Mouse (Mus musculus) 3134 (cell line): Measurements from ENCODE around the gene Tent5b.

ENCODE experiments used
- DNase-seq: peaks from one replicate; pipeline ENCODE4 v3.0.0-alpha.2; 2011; ENCODE audit warnings: low spot score; ENCODE audit not compliant: insufficient read length; ENCODE audit errors: extremely low read depth

Tent5b gene

DNA sequence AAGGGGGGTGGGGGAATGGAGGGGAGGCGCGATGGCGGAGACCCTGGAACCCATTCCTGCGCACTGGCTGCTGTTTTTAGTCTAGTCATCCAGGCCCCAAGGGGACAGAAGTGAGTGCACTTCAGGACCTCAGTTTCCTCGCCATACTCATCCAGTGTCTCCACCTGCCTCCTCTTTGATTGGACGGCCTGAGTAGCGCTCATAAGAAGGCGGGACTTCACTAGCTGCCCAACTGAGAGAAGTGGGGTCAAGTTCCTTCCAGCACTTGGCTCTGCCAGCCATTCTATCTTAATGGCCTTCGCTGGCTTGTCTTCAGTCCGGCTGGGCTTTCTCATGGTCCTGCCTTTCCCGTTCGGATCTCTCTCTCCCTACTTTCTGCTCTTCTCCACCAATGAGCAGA lies 10.8 kb upstream of the Tent5b start:
- DNase-seq: no peak

DNA sequence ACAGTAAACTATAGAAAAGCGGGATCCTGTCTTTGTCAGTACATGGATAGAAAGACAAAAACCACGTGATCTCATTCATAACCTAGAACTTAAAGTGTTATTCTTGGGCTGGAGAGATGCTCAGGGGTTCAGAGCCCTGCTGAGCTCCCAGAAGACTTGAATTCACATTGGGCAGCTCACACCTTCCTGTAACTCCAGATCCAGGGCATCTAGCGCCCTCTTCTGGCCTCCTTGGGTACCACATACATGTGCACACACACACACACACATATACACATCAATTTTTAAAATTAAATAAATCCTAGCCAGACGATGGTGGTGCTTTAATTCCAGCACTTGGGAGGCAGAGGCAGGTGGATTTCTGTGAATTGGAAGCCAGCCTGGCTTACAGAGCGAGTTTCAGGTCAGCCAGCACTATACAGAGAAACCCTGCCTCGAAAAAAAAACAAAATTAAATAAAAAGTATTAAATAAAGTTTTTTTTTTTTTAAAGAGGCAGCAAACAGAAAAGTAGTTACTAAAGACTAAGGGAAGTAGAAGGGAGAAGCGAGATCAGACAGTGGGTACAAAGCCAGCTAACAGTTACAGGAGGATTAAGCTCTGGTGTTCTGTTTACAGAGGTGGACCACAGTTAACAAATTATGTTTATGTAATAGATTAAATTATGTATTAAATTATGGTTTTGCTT lies 8.7 kb upstream of the Tent5b start:
- DNase-seq: no peak

DNA sequence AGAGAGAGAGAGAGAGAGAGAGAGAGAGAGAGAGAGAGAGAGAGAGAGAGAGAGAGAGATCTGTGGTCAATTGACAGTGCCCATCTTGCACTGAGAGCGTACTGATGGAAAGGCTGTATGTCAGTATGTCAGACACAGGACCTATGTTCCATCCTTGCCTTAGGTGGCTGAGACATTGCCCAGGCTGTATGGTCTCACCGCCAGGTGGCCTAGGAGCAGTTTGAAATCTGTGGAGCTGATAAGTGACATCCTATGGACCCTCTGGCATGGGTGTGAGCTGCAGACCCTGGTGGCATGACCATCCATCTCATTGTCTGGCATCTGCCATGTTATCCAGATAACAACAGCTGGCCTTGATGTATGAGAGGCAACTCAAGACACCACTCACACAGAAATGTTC lies 6.1 kb upstream of the Tent5b start:
- no peak for DNase-seq

DNA sequence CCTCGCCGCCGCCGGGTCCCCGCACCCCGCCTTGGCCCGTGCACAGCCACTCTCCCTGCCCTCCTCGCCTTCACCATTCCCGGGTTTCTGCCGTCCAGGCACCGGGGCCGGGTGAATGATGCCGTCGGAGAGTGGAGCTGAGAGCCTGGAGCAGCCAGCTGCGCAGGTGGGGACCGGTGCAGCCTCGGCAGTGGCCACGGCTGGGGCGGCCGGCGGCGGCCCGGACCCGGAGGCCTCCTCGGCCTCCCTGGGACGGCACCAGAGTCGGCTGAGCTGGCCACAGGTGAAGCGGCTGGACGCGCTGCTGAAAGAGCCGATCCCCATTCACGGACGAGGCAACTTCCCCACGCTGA lies 229 bp downstream of the Tent5b start:
- DNase-seq: no peak

DNA sequence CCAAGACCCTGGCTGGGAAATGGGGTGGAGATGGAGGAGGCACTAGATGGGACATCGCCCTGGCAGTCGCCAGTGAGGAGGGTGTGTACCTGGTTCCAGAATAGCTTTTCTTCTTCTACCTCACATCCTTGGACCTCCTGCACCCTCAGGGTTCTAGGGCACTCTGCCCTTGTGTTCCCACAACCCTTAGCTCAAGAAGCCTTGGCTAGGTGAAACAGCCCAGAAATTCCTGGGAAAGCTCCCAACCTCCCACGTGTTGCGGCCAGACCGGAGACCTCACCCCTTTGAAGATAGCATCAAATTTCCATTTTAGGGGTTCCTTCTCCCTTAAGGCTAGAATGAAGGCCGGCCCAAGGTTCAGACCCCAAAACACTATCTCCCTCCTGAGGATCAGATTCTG lies 822 bp downstream of the Tent5b start:
- peak; percentile 49 for DNase-seq

DNA sequence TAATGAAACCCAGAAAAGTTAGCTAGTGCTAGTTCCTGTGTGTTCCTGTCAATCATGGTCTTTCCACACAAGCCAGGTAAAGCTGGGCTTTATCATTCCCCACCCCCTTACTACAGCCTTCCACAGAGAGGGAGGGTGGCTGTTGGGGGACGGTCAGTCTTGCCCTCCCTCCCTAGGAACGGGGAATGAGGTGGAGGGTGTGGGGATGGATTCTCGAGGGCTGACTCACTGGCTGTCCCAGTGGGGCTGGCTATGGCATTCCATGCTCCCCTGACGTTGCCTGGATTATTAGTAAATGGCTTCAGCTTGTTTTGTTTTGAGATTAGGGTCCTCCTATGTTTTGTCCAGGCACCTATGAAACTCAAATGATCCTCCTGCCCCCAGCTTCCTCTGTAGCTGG lies 1.6 kb downstream of the Tent5b start:
- DNase-seq: peak; percentile 70

DNA sequence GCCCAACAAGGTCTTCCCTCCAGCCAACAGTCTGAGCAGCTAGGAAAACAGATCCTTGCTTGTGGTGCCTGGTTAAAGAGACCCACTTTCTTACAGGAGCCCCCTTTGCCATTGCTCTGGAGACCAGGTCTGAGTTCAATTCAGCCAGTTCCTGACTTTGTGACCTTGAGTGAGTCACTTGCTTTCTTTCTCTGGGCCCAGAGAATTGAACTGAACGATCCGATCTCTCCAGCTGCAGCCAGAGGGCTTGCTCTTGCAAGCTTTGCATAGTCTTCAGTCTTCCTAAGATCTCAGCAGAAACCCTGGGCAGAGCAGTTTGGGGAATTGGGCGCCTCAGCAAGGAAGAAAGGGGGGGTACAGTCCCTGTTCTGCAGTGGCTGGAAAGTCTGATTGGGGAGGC lies 2.5 kb downstream of the Tent5b start:
- DNase-seq: no peak

DNA sequence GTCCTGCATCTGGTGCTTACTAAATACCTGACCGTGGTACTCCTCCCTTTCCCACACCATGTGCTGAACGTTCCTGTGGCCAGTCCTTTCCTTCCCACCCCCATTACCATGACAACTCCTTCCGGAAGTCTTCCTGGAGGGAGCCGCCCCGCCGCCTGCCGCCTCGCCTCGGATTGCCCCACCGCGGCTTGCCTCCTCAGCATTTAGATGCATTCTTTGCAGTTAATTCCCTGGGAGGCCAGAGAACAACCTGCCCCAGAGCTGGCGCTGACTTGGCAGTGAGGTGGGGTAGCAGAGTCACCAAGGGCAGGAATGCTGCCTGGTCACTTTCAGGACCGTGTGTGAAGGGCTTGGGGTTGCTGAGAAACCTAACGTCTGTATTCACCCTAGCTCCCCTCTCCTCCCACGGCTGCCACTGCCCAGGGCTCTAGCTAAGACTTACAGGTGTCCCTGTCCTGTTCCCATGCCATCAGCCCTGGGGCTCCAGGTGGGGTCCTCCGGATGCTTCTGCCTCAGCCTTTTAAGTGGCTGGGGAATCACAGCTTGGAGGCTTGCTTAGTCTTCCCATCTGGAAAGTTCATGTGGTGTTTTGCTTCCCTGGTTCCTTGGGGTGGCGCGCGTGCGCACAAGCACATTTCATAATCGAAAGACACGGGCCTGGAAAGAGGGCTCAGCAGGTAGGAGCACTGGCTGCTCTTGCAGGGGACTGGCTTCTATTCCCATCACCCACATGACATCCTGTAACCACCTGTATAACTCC lies 4.5 kb downstream of the Tent5b start:
- DNase-seq: no peak

DNA sequence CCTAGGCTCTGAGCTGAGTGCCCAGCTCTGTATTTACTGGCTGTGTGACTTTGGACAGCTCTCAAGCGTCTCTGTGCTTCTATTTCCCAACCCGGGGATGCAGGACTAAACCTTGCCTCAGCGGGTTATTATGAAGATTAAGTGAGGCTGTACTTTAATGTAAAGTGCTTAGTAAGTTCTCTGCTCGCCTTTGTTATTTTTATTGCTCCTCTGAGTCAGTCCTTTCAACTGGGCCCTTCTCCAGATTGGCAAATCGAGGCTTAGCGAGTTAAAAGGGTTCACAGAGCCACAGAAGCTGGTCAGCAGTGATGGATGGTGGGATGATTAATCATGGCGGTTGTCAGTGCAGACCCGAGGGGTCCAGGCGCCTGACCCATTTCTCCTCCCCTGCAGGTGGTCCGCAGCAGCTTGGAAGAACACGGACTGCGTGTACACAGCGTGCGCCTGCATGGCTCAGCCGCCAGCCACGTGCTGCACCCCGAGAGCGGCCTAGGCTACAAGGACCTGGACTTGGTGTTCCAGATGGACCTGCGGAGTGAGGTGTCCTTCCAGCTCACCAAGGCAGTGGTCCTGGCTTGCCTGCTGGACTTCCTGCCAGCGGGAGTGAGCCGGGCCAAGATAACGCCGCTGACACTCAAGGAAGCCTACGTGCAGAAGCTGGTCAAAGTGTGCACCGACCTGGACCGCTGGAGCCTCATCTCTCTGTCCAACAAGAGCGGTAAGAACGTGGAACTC lies 5.9 kb downstream of the Tent5b start:
- no peak for DNase-seq

DNA sequence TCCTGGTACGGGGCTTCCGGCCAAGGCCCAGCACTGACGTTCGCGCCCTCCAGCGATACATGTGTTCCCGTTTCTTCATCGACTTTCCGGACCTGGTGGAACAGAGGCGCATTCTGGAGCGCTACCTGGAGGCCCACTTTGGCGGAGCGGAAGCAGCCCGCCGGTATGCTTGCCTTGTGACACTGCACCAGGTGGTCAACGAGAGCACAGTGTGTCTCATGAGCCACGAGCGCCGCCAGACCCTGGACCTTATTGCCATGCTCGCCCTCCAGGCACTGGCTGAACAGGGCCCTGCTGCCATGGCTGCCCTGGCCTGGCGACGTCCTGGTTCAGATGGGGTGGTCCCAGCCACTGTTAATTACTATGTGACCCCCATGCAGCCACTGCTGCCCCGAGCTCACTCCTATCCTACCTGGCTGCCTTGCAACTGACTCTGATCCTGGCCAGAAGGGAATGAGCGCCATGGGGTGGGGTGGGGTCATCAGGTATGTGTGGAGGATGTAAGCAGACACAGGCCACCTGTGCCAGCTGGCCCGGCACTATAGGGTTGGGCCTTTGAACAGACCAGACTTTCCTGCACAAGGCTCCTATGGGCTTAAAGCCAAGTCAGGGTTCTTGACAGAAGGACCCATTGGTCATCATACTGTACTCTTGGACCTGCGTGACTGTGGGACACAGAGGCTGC lies 6.9 kb downstream of the Tent5b start:
- no peak for DNase-seq

DNA sequence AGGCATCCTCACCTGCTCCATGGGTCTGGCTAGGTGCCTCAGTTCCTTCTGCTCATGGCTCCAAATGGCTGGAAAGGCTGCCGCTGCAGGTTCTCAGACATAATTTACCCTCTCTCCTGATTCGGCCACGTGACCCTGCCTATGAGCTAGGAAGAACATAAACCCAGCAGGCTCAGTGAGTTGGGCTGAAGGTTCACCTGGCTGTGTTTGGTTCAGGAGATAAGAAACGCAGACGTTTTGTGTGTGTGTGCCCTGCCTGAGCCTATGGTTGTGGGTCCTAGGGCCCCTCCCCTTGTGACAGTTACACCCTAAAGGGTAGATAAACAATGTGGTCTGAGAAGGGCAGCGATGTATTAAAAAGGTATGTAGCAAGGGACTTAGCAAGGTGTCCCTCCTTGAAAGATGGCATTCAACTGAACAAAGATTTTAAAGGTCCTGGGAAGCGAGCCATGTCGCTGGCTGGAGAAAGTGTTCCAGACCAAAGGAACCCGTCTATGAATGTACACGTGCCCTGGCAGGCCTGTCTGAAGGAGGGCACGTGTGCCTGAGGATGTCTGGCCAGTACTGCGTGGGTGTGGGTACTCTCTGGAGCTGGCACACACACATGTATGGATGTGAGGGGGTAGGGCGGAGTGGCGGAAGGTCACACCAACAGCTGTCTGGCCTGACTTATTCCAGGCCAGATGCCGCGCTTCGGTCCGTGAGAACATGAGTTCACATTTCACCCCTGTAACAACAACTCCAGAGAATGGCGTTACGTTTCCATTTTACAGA lies 8.9 kb downstream of the Tent5b start:
- DNase-seq: no peak

DNA sequence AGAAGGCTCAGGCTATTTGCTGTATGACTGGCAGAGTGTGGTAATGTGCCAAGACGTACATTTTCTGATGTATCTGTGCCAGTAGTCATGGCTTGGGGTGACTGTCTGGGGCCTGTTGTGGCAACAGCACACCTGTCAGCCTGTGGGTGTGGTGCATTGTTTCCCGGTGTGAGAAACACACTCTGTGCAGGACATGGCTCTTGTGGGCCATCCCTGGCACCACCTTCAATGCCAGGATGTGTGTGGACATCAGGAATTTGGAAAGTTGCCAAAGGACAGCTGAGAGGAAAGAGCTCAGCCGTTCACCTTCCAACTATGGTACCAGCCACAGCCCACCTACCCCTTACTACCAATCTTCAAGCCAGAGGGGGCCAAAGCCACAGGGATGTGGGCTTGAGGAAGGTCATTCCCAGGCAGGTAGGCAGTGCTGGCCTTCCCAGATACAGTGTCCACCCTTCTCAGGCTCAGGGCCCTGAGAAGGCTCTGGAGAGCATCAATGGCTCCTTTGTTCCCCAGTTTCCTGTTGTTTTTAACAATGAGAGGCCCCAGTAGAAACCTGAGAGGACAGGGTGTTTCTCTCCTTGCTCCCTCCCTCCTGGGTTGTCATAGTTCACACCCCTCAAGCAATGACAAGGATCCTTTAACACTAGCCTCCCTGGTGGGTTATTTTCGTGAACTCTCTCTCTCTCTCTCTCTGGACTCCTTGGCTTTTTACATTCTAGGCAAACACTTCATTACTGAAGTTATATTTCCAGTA lies 9.7 kb downstream of the Tent5b start:
- no peak for DNase-seq

DNA sequence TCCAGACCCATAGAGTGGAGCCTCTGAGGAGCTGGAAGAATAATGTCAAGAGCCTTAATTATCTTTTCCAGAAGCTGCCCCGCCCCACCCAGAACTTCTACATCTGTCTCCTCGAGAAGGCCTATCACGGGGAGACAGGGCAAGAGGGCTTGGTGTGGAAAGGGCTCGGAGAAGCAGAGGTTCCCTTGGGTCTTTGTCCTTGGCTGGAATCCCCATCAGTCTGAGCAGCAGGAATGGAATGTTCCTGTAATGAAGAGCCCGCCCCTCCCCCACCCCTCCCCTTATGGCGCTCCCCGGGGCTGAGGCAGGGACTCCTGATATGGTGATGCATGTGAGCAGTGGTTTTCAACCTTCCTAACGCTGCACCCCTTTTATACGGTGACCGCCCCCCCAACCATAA lies 11.9 kb downstream of the Tent5b start:
- DNase-seq: no peak

DNA sequence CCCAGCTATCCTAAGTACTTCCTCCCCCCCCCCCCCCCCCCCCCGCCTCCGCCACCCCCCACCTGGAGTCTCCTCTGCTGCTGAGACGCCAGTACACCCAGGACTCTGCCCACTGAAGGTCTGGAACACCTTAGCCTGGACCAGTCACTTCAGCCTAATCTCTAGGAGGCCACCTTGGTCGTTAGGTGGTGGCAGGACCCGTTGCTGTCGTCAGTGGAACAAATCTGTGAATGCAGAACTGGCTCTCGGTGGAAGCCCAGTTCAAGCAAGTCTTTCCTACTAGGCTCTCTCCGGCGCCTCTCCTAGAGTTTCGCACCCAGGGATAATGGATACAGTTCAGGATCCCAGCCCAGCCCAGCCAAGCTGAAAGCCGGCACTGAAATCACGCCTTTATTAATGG lies 14.0 kb downstream of the Tent5b start:
- DNase-seq: peak; percentile 50

DNA sequence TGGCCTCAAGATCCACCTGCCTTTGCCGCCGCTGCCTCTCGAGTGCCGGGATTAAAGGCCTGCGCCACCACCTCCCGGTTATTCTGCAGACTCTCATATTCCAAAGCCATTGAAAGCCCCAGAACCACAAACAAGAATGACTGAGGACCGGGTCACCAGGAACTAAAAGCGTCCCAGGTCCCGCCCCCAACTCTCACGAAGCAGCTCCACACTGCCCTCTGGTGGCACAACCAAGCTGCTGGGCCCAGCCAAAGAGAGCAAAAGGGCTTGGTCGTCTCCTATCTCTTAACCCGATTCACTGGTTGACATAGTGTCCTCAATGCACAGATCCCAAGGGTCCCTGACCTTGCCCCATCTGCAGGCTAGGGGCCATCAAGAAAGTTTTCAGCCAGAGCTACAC lies 14.5 kb downstream of the Tent5b start:
- peak; percentile 80 for DNase-seq

DNA sequence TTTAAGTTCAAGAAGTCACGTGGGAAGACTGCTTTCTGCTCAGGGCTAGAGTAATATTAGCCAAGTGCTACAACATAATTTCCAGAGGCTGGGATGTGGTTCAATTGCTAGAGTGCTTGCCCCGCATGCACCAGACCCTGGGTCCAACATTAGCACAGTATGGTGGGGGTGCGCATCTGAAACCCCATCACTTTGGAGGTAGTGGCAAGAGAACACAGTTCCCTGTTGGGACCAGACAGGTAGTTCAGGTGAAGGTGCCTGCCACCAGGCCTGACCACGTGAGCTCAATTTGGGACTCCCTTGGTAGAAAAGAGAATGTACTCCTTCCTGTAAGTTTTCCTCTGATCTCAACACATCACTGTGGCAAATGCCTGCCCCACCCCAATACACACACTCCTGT lies 14.9 kb downstream of the Tent5b start:
- DNase-seq: no peak

DNA sequence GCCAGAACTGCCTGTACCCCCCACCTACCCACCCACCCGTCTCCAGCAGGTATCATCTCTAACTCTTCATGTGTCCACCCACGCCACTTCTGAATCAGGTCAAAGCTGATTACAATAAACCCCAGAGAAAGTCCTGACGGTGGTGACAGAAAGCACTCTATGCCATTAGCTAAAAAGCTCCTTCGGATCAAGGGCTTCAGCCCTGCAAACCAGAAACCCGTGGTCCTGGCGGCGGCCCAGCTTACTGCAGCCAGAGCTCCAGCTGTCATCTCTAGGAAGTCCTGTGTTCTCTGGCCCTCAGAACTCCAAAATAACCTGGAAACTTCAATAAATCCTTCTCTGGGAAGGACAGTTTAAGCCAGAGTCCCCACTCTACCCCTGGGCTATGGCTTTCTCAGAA lies 15.8 kb downstream of the Tent5b start:
- no peak for DNase-seq

DNA sequence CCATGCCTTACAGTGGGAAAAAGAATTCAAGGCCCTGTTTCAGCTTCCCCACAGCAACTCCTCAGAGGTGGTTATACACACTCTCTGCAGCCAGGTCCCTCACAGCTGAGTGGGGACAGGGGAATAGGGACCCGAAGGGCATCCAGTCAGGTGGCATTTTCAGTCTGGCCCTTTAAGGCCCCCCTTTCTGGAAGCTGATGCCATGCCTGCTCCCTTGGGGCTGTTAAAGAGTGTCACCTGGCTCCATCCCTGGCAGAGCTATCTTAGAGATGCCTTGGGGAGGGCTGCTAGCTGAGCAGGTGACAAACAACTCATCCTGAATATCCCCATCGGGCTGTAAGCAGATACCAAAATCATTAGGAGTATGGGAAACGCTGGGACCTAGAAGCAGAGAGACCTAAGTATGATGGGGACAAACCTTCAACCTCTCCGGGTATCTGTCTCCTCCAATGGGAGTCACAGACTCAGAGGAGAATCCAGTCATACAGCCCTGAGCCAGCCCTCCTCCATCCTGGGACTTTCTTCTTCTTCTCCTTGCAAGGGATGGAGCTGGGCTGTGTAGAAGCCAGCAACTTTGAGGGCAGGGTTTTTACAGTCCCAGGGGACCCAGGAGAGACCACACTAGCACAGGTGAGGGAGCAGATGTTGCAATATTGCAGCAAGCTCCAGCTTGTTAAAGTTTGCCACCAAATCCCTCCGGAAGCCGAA lies 17.0 kb downstream of the Tent5b start:
- DNase-seq: no peak

DNA sequence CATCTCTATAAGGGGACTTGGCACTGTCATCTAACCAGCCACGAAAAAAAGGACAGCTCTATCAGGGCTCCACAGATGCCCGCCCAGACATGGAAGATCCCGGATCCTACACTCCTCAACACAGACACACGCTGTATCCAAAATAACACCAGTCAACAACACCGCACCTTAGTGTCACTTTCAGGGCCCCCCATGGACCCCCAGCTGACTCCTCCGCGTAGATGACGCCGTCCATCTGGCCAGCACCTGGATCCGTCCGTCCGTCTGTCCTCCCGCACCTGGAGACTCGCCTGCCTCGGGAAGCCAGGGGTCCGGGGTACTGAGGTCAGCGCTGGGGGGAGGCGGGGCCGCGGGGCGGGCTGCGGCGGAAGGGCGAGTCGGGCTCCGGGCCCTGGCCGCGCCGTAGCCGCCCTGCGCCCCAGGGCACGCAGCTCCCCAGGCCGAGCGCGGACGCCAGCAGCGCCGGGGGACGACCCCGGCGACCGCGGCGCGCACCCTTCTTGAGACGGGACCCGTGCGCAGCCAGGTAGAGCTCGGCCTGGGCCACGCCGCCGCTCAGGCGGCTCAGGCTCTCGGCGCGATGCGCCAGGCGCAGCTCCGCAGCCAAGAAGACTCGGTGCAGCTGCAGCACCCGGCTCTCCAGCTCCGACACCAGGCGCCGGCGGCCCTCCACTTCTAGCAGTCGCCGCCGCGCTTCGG lies 17.7 kb downstream of the Tent5b start:
- no peak for DNase-seq
